Mouse (Mus musculus): ENCODE measurements around the gene Hdac7. TPM values are rescaled to one million over a fixed set of nuclear protein-coding genes. Genes with fewer than 3 reads are reported as not detected.

The Hdac7 gene
- polyA plus RNA-seq, 1 experiment from 2014 or later, result 26.7 TPM

DNA sequence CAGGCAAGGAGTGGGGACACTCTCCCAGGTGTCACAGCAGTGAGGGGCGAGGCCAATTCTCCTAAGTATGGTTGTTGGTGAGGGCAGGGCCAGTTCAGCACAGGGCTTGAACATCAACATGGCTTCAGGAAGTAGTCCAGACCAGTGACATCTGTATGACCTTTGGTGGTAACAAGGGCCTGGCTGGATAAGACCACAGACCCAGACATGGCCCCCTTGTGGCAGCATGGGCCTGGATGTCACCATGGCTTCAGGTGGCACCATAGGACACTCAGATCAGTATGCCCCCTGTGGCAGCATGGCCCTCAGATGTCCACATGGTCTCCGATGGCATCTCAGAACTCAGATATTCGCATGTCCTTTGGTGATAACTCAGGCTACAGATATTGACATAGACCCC, 8.0 kb upstream of the Hdac7 start:
- no peak overlapping the region for H3K4me3 ChIP-seq
- no peaks in the 10 kb centered on the region; the same call in 1 of the 2 replicates for H3K4me1 ChIP-seq
- no peak overlapping the region for H3K27ac ChIP-seq
- WGBS, result 86% methylated on average over 3 of the region's 3 CpGs
- no peaks in the 10 kb centered on the region for H3K27me3 ChIP-seq
- H3K9me3 ChIP-seq (replicated peaks), result no peaks in the 10 kb centered on the region
- H3K4me2 ChIP-seq (replicated peaks), result no peak overlapping the region
- H3K36me3 ChIP-seq, result no peaks in the 10 kb centered on the region
- H3K9ac ChIP-seq, result no peak overlapping the region
- ATAC-seq (ENCODE audit: low FRiP score), result no peak

DNA sequence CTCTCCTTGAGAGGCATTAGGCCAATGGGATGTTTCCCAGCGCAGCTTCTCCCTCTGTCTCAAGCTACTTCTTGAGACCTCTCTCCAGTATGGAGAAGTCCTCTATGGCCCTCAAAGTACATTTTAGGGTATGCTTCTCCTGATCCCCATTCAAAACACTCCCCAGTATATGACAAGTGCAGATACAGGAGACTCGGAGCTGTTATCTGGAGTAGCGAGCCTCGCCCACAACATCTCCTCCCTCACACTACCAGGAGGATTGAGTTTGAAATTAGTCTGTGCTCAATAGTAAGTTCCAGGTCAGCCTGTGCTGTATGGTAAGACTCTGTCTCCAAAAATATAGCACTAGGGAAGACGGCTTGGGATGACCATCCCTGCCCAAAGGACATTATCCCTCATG, 6.7 kb upstream of the Hdac7 start:
- 84% methylated on average over 5 of the region's 5 CpGs for WGBS
- ATAC-seq (ENCODE audit: low FRiP score), result no peak
- no peaks in the 10 kb centered on the region for H3K36me3 ChIP-seq
- no peak overlapping the region for H3K27ac ChIP-seq
- no peak overlapping the region for H3K4me3 ChIP-seq
- H3K27me3 ChIP-seq, result no peaks in the 10 kb centered on the region
- H3K4me2 ChIP-seq (replicated peaks), result no peak overlapping the region
- no peaks in the 10 kb centered on the region; the same call in 1 of the 2 replicates for H3K4me1 ChIP-seq
- H3K9ac ChIP-seq, result no peak overlapping the region
- H3K9me3 ChIP-seq (replicated peaks), result no peaks in the 10 kb centered on the region

GRCm38 (mm10) chr15:97850441-97850840, 6.1 kb upstream of the Hdac7 start:
- Histone ChIP-seq H3K4me1 (no peaks in the 10 kb centered on the region; the same call in 1 of the 2 replicates), H3K4me3 (no peak overlapping the region), H3K27ac (no peak overlapping the region), H3K36me3 (no peaks in the 10 kb centered on the region), H3K9me3 (replicated peaks) (no peaks in the 10 kb centered on the region), H3K27me3 (no peaks in the 10 kb centered on the region), H3K9ac (no peak overlapping the region), H3K4me2 (replicated peaks) (no peak overlapping the region)
- ATAC-seq (ENCODE audit: low FRiP score), result no peak
- 18% methylated on average over 2 of the region's 2 CpGs for WGBS

DNA sequence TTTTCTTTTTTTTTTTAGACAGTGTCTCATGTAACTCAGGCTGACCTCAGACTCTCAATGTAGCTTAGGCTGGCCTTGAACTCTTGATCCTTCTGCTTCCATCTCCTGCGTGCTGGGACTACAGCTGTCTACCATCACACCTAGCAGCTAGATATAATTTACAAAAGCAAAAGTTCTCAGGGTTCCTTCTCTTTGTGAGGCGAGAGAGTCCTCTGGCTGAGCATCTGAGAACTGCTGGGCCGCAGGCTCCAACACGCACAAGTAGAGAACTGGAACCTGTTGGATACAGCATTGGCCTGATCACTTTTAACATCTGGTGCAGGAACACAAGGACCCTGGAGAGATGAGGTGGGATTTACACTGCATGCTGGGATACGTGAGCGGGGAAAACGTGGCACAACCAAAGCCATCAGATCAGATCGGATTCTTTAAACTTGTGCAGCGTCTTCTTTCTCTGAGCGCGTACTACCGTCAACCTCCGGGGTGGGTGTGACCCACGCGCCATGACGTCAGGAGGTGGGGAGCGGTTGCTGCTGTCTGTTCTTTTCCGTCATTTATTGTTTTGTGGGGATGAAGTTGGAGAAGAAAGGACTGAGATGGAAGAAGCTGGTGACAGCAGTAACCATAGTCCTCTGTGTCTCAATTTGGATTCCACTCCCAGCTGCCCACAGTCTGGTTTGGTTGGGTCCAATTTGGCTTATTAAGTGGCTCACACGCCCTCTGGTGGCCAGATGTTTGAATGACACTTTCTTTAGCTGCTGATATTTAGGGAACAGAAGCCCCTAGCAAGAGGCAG, 5.0 kb upstream of the Hdac7 start:
- H3K9me3 ChIP-seq (replicated peaks), result no peaks in the 10 kb centered on the region
- H3K27ac ChIP-seq, result no peak overlapping the region
- H3K9ac ChIP-seq, result peak overlapping the region; percentile 35
- H3K4me3 ChIP-seq, result peak overlapping the region; percentile 28
- no peaks in the 10 kb centered on the region for H3K27me3 ChIP-seq
- no peaks in the 10 kb centered on the region; the same call in 1 of the 2 replicates for H3K4me1 ChIP-seq
- no peaks in the 10 kb centered on the region for H3K36me3 ChIP-seq
- WGBS, result 6% methylated on average over 19 of the region's 19 CpGs
- peak overlapping the region; percentile 67 for H3K4me2 ChIP-seq (replicated peaks)
- peak; percentile 69 for ATAC-seq (ENCODE audit: low FRiP score)

- Histone ChIP-seq H3K36me3 (no peaks in the 10 kb centered on the region), H3K4me1 (no peaks in the 10 kb centered on the region; the same call in 1 of the 2 replicates), H3K9ac (no peak overlapping the region), H3K4me3 (no peak overlapping the region), H3K27ac (no peak overlapping the region), H3K27me3 (no peaks in the 10 kb centered on the region), H3K9me3 (replicated peaks) (no peaks in the 10 kb centered on the region), H3K4me2 (replicated peaks) (no peak overlapping the region)
- WGBS, result 97% methylated on average over 2 of the region's 2 CpGs
- no peak for ATAC-seq (ENCODE audit: low FRiP score)
Measured at GRCm38 (mm10) chr15:97847866-97848265, 3.6 kb upstream of the Hdac7 start.

- H3K9ac ChIP-seq, result no peak overlapping the region
- H3K4me3 ChIP-seq, result no peak overlapping the region
- no peaks in the 10 kb centered on the region; the same call in 1 of the 2 replicates for H3K4me1 ChIP-seq
- no peak for ATAC-seq (ENCODE audit: low FRiP score)
- no peaks in the 10 kb centered on the region for H3K27me3 ChIP-seq
- H3K36me3 ChIP-seq, result no peaks in the 10 kb centered on the region
- 82% methylated on average over 4 of the region's 4 CpGs for WGBS
- H3K4me2 ChIP-seq (replicated peaks), result no peak overlapping the region
- no peaks in the 10 kb centered on the region for H3K9me3 ChIP-seq (replicated peaks)
- no peak overlapping the region for H3K27ac ChIP-seq
Measured at GRCm38 (mm10) chr15:97847285-97847684, 3.0 kb upstream of the Hdac7 start.

- no peak overlapping the region for H3K4me2 ChIP-seq (replicated peaks)
- no peak overlapping the region for H3K9ac ChIP-seq
- no peak overlapping the region for H3K27ac ChIP-seq
- ATAC-seq (ENCODE audit: low FRiP score), result no peak
- H3K9me3 ChIP-seq (replicated peaks), result no peaks in the 10 kb centered on the region
- no peaks in the 10 kb centered on the region; the same call in 1 of the 2 replicates for H3K4me1 ChIP-seq
- WGBS, result 91% methylated on average over 11 of the region's 11 CpGs
- H3K4me3 ChIP-seq, result no peak overlapping the region
- no peaks in the 10 kb centered on the region for H3K36me3 ChIP-seq
- H3K27me3 ChIP-seq, result no peaks in the 10 kb centered on the region
Measured at GRCm38 (mm10) chr15:97846121-97846882, 2.0 kb upstream of the Hdac7 start.

DNA sequence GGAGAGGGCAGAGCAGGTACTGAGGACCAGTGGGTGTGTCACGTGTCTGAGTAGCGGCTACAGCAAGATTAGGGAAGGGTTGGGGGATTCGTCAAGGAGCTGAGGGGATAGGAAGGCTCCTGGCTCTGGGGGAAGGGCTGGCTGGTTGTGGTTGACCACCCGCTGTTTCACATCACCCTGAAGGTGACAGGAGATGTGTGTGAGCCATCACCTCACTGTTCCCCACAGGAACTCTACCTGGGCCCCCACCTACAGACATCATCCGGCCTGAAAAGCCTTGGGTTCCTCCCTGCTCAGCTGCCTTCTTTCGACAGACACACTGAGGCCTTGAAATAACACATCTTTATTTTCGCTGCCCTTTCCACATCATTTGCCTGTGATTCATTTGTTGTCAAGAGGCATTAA, 1.1 kb downstream of the Hdac7 start:
- ATAC-seq (ENCODE audit: low FRiP score), result no peak
- Histone ChIP-seq H3K9me3 (replicated peaks) (no peaks in the 10 kb centered on the region), H3K4me1 (peaks cover 8% of the 10 kb centered on the region; the same call in 1 of the 2 replicates), H3K4me3 (no peak overlapping the region), H3K27ac (no peak overlapping the region), H3K36me3 (no peaks in the 10 kb centered on the region), H3K4me2 (replicated peaks) (no peak overlapping the region), H3K27me3 (no peaks in the 10 kb centered on the region), H3K9ac (no peak overlapping the region)
- WGBS, result 81% methylated on average over 7 of the region's 7 CpGs

GRCm38 (mm10) chr15:97842058-97842457, 2.2 kb downstream of the Hdac7 start:
- no peak overlapping the region for H3K4me2 ChIP-seq (replicated peaks)
- H3K27me3 ChIP-seq, result no peaks in the 10 kb centered on the region
- H3K36me3 ChIP-seq, result no peaks in the 10 kb centered on the region
- no peak overlapping the region for H3K9ac ChIP-seq
- H3K4me1 ChIP-seq, result peaks cover 13% of the 10 kb centered on the region
- ATAC-seq (ENCODE audit: low FRiP score), result no peak
- no peak overlapping the region for H3K27ac ChIP-seq
- H3K4me3 ChIP-seq, result no peak overlapping the region
- no peaks in the 10 kb centered on the region for H3K9me3 ChIP-seq (replicated peaks)
- WGBS, result 86% methylated on average over 6 of the region's 6 CpGs

DNA sequence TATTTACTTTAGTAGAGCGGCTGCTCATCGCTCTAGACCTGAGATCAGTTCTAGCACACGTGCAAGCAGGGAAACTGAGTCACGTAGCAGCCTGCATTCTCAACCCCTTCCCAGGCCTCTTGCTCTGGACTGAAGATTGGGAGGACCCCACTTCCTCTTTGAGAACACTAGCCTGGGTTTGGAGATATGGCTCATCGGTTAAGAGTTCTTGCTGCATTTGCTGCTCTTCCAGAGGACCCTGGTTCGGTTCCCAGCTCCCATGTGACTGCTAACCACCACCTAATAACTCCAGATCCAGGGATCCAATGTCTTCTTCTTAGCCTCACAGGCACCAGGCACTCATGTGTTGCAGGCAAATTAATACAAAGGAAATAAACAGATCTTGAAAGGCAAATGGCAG, 2.9 kb downstream of the Hdac7 start:
- no peak for ATAC-seq (ENCODE audit: low FRiP score)
- Histone ChIP-seq H3K4me3 (no peak overlapping the region), H3K4me1 (peaks cover 13% of the 10 kb centered on the region), H3K4me2 (replicated peaks) (no peak overlapping the region), H3K27me3 (no peaks in the 10 kb centered on the region), H3K9ac (no peak overlapping the region), H3K9me3 (replicated peaks) (no peaks in the 10 kb centered on the region), H3K36me3 (no peaks in the 10 kb centered on the region), H3K27ac (no peak overlapping the region)
- 92% methylated on average over 6 of the region's 6 CpGs for WGBS

DNA sequence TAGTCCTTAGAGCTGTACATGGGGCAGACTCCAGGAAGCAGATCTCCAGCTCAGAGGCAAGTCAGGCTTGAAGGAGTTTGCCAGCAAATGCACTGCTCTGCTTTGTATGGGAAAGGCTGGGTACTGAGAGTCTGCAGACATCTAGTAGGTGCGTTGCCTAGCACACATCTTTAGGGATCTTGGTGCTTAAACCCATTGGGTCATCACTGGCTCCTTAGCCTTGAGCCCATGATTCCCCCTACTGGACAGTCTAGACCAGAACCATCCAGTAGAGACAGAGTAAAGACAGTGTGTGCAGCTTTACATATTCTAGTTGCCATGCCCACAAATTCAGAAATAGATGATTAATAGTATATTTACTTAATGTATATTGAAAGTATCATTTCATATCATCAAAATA, 3.5 kb downstream of the Hdac7 start:
- no peaks in the 10 kb centered on the region for H3K9me3 ChIP-seq (replicated peaks)
- no peaks in the 10 kb centered on the region for H3K36me3 ChIP-seq
- H3K27ac ChIP-seq, result no peak overlapping the region
- no peaks in the 10 kb centered on the region for H3K27me3 ChIP-seq
- H3K9ac ChIP-seq, result no peak overlapping the region
- peaks cover 17% of the 10 kb centered on the region for H3K4me1 ChIP-seq
- no peak for ATAC-seq (ENCODE audit: low FRiP score)
- 92% methylated on average over 1 of the region's 1 CpGs for WGBS
- no peak overlapping the region for H3K4me2 ChIP-seq (replicated peaks)
- no peak overlapping the region for H3K4me3 ChIP-seq

DNA sequence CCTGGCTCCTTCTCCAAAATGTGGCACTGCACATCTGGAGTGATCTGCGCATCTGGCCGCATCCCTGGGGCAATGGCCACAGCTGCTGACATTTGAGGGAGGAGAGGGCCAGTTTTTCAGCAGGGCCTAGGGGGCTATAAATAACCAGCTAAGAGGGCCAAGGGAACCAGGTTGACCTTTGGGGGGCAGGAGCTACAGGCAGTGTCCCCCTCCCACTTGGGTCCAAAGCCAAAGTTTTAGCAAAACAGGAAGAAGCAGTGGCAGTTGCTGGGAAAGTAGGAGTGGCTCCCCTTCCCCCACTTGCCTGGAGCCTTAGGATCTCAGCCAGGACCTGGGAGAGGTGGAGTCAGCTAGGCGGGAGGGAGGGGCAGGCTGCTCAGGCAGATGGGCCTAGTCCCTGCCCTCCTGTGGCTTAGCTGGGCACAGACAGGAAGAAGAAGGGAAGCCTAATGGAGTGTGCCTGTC, 4.3 kb downstream of the Hdac7 start:
- ATAC-seq (ENCODE audit: low FRiP score), result no peak
- peaks cover 17% of the 10 kb centered on the region for H3K4me1 ChIP-seq
- 0 out of 2 replicates have a peak overlapping the region, but pooled peaks have one; percentile 5 for H3K27ac ChIP-seq
- no peaks in the 10 kb centered on the region for H3K9me3 ChIP-seq (replicated peaks)
- H3K9ac ChIP-seq, result no peak overlapping the region
- 46% methylated on average over 3 of the region's 3 CpGs for WGBS
- H3K4me3 ChIP-seq, result no peak overlapping the region
- H3K36me3 ChIP-seq, result no peaks in the 10 kb centered on the region
- no peak overlapping the region for H3K4me2 ChIP-seq (replicated peaks)
- no peaks in the 10 kb centered on the region for H3K27me3 ChIP-seq
